Mouse (Mus musculus) liver, embryonic 14.5 days (tissue): ENCODE data around the gene Copg1. TPM values are rescaled to one million over a fixed set of nuclear protein-coding genes. Genes with fewer than 3 reads are reported as not detected.

Experiments used
- ATAC-seq: fragments of 200-750 bp; cut with Nextera tagmentation; 2 replicates; pipeline ENCODE4 v1.8.0; 2017; ENCODE audit warnings: moderate number of reproducible peaks, mild to moderate bottlenecking, moderate library complexity; ENCODE audit not compliant: insufficient read depth
- DNase-seq, 3 experiments: peaks; one replicate each; pipeline ENCODE4 v3.0.0-alpha.2; 2012 to 2013; ENCODE audit warnings: low read depth in 3 of 3, low spot score in 3 of 3
- H3K27ac ChIP-seq: fragments of 300-500 bp; sonication (generic); 2 replicates; pipeline ENCODE4 v1.5.1; 2014; ENCODE audit warnings: moderate library complexity, mild to moderate bottlenecking, control low read depth, inconsistent platforms
- H3K27me3 ChIP-seq: fragments of 300-500 bp; sonication (generic); 2 replicates; pipeline ENCODE4 v1.6.1; 2014; ENCODE audit warnings: mild to moderate bottlenecking, low read length, moderate library complexity; ENCODE audit not compliant: control insufficient read depth, insufficient read depth
- H3K36me3 ChIP-seq: fragments of 300-500 bp; sonication (generic); replicated peaks from 2 replicates; pipeline ENCODE4 v1.6.1; 2014; ENCODE audit warnings: low read depth; ENCODE audit not compliant: control insufficient read depth, insufficient read depth
- H3K4me1 ChIP-seq, 2 experiments: fragments of 200-500 bp in 1 of 2; fragments of 300-500 bp in 1 of 2; sonication (generic) in 1 of 2; replicated peaks; 2 replicates each; pipeline ENCODE4 v1.6.1; 2012 to 2014; ENCODE audit warnings: antibody characterized with exemption in 1 of 2, inconsistent platforms in 1 of 2, low read length in 1 of 2; ENCODE audit not compliant: control insufficient read depth in 2 of 2, insufficient read depth in 2 of 2
- H3K4me2 ChIP-seq: fragments of 300-500 bp; sonication (generic); 2 replicates; pipeline ENCODE4 v1.6.1; 2014; ENCODE audit warnings: low read depth, mild to moderate bottlenecking, control low read depth, moderate library complexity
- H3K4me3 ChIP-seq, 2 experiments: fragments of 200-500 bp in 1 of 2; fragments of 300-500 bp in 1 of 2; sonication (generic) in 1 of 2; 2 replicates each; pipeline ENCODE4 v1.5.1; 2012 to 2014; ENCODE audit warnings: low read depth in 2 of 2, low read length in 2 of 2, mild to moderate bottlenecking in 2 of 2, control low read depth in 1 of 2, inconsistent platforms in 1 of 2, moderate library complexity in 1 of 2; ENCODE audit not compliant: insufficient read depth in 1 of 2
- H3K9ac ChIP-seq: fragments of 300-500 bp; sonication (generic); replicated peaks from 2 replicates; pipeline ENCODE4 v1.6.1; 2014; ENCODE audit warnings: mild to moderate bottlenecking, control low read depth, moderate library complexity
- H3K9me3 ChIP-seq: fragments of 300-500 bp; sonication (generic); 2 replicates; pipeline ENCODE4 v1.6.1; 2016; ENCODE audit warnings: low read length, mixed read lengths; ENCODE audit not compliant: control insufficient read depth
- CTCF ChIP-seq: IDR thresholded peaks from 2 replicates; pipeline ENCODE4 v1.5.1; 2016; ENCODE audit warnings: antibody characterized with exemption, low read depth, control low read depth
- EP300 ChIP-seq: IDR thresholded peaks from 2 replicates; pipeline ENCODE4 v1.6.1; 2016; ENCODE audit warnings: antibody characterized with exemption, low read depth
- WGBS: fragments of 180-500 bp; shearing (Covaris S2); extraction: QIAGEN DNeasy Blood & Tissue Kit; methylation state at CpG from one replicate; pipeline ENCODE4 v1.1.7; 2014; ENCODE audit not compliant: insufficient replicate concordance; 5-methylcytosine and 5-hydroxymethylcytosine counted together
- polyA plus RNA-seq, 2 experiments: library from polyadenylated mRNA; depleted of rRNA in 1 of 2; stranded (reverse) in 1 of 2; unstranded in 1 of 2; fragments of >200 nt; fragmentation: Nextera tagmentation in 1 of 2; extraction: Ambion mirVana in 1 of 2; gene quantifications; 2 replicates each; pipeline versions ENCODE4 v1.2.1 to v1.2.3; 2012 to 2014

Gene Copg1
- polyA plus RNA-seq, 2 experiments: 22.5 to 42.4 TPM

- no peak overlapping the region for H3K9ac ChIP-seq
- ATAC-seq (no peak), DNase-seq (peak in 1 of 3 experiments; percentile 44)
- no peaks in the 10 kb centered on the region for H3K27me3 ChIP-seq
- H3K4me3 ChIP-seq: no peak overlapping the region
- no peak overlapping the region for H3K4me2 ChIP-seq
- H3K9me3 ChIP-seq: no peaks in the 10 kb centered on the region
- TF ChIP-seq EP300 (no peak), CTCF (no peak)
- peaks cover 9 to 13% of the 10 kb centered on the region in 2 experiments; a peak in 3 of 4 replicates for H3K4me1 ChIP-seq
- 34% methylated on average over 5 of the region's 5 CpGs for WGBS
- peaks cover 26% of the 10 kb centered on the region for H3K36me3 ChIP-seq
- H3K27ac ChIP-seq: no peak overlapping the region
Measured at GRCm38 (mm10) chr6:87915939-87916338, 28.3 kb downstream of the Copg1 start.

- Histone ChIP-seq H3K4me1 (peaks cover 0 to 3% of the 10 kb centered on the region in 2 experiments; a peak in 1 of 4 replicates), H3K36me3 (peaks cover 11% of the 10 kb centered on the region), H3K4me3 (no peak overlapping the region), H3K9me3 (no peaks in the 10 kb centered on the region), H3K27me3 (no peaks in the 10 kb centered on the region), H3K4me2 (no peak overlapping the region), H3K9ac (no peak overlapping the region), H3K27ac (no peak overlapping the region)
- TF ChIP-seq EP300 (no peak), CTCF (no peak)
- DNase-seq (no peak), ATAC-seq (no peak)
- WGBS: 87% methylated on average over 4 of the region's 4 CpGs
Measured at GRCm38 (mm10) chr6:87921201-87921600, 33.6 kb downstream of the Copg1 start.

DNA sequence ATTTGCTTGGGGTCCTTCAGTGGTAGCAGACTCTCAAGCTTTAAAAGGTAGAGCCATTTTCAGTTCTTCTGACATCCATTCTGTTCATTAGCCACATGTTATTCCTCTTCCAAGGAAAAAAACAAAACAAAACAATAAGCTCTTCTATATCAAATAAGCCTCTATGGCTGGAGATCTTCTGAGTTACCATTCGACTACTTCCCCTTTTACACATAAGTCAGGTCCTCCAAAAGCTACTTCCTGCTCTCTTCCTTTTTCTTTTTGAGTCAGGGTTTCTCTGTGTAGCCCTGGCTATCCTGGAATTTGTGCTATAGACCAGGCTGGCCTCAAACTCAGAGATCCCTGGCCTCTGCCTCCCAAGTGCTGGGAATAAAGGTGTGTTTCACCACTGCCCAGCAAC, 36.0 kb downstream of the Copg1 start:
- 27% methylated on average over 1 of the region's 1 CpGs for WGBS
- H3K4me3 ChIP-seq: no peak overlapping the region
- H3K4me2 ChIP-seq: no peak overlapping the region
- H3K27ac ChIP-seq: no peak overlapping the region
- H3K27me3 ChIP-seq: no peaks in the 10 kb centered on the region
- ATAC-seq: no peak
- DNase-seq: no peak
- no peak for TF ChIP-seq EP300
- no peak for TF ChIP-seq CTCF
- H3K9ac ChIP-seq: no peak overlapping the region
- no peaks in the 10 kb centered on the region for H3K4me1 ChIP-seq
- H3K9me3 ChIP-seq: no peaks in the 10 kb centered on the region
- H3K36me3 ChIP-seq: peaks cover 2% of the 10 kb centered on the region; the same call in 1 of the 2 replicates

- H3K36me3 ChIP-seq: peaks cover 10% of the 10 kb centered on the region
- H3K4me1 ChIP-seq: no peaks in the 10 kb centered on the region
- H3K27ac ChIP-seq: no peak overlapping the region
- no peaks in the 10 kb centered on the region for H3K9me3 ChIP-seq
- ATAC-seq (no peak), DNase-seq (no peak)
- H3K27me3 ChIP-seq: no peaks in the 10 kb centered on the region
- H3K4me3 ChIP-seq: no peak overlapping the region
- H3K4me2 ChIP-seq: no peak overlapping the region
- WGBS: 75% methylated on average over 5 of the region's 5 CpGs
- no peak for TF ChIP-seq CTCF
- TF ChIP-seq EP300: no peak
- H3K9ac ChIP-seq: no peak overlapping the region
Measured at GRCm38 (mm10) chr6:87935037-87935436, 47.4 kb downstream of the Copg1 start.

DNA sequence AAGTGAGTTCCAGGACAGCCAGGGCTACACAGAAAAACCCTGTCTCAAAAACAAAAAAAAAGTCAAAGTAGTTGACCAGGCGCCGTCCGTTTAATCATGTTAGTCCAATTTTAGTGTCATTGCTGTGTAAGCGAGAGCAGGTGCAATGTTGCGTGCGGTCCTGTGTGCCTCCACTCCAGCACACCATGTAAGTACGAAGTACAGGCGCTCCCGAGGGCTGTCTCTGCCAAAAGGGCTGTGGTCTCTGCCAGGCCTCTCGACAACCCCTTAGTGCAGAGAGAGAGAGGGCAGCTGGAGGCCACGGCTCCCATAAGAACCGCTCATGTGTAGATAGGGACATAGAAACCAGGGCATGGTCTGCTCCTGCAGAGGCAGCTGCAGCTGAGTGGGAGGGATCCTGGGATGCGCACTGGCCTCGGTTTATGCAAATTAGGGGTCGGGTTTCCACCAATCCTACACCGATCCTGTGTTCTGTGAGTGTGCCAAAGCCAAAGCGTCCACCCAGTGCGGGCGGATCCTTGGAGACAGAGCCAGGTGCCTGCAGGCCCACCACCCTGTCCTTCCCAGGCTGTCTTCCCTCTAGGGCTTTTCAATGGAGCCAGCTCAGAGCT, 49.7 kb downstream of the Copg1 start:
- no peak overlapping the region for H3K4me3 ChIP-seq
- H3K27ac ChIP-seq: no peak overlapping the region
- WGBS: 68% methylated on average over 19 of the region's 19 CpGs
- peaks cover 10% of the 10 kb centered on the region for H3K36me3 ChIP-seq
- H3K9ac ChIP-seq: no peak overlapping the region
- H3K4me1 ChIP-seq: no peaks in the 10 kb centered on the region
- no peak for DNase-seq
- H3K9me3 ChIP-seq: no peaks in the 10 kb centered on the region
- no peaks in the 10 kb centered on the region for H3K27me3 ChIP-seq
- no peak for TF ChIP-seq CTCF
- TF ChIP-seq EP300: no peak
- H3K4me2 ChIP-seq: no peak overlapping the region
- no peak for ATAC-seq
